Mouse (Mus musculus) erythroblast, embryonic 14.5 days (primary cell): ENCODE measurements at regions not wholly inside any gene's neighbourhood (a gene's known extent, or its start where the extent isn't known, plus 50 kb on each side); places are given as distances from the start of the nearest gene placed in this dataset.

Experiments used
- GATA1 ChIP-seq: IDR thresholded peaks from 2 replicates; pipeline ENCODE4 v1.6.1; 2012; ENCODE audit warnings: low read length, inconsistent platforms, mixed read lengths
- TAL1 ChIP-seq: IDR thresholded peaks from 3 replicates; pipeline ENCODE4 v1.6.1; 2012; ENCODE audit warnings: low read length, inconsistent platforms, mixed read lengths

DNA sequence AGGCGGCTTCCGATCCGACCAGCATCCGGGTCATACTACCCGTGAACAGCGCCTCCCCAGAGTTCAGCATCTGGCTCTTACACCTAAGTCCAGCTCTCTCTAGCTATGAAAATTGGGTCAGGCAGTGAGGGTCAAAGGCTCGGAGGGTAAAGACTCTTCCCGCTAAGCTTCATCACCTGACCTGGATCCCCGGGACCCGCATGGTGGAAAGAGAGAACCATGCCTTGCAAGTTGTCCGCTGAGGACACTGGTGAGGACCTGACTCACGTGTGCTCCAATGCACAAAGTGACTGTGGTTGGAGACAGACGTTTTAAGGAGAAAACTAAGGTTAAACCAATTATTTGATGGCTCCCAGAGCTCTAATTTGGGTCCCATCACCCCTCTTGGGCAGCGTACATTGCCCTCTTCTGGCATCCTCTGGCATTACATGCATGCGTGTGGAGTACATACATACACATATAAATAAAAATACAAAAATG, 74.6 kb upstream of the Sall4 start:
- TF ChIP-seq GATA1 (no peak), TAL1 (no peak)
